Mouse (Mus musculus) intestine, postnatal 0 days (tissue): Measurements from ENCODE around the gene Nrip2. TPM values are rescaled to one million over a fixed set of nuclear protein-coding genes. Genes with fewer than 3 reads are reported as not detected.

ENCODE experiments used
- ATAC-seq: fragments of 200-750 bp; cut with Nextera tagmentation; 2 replicates; pipeline ENCODE4 v1.8.0; 2017; ENCODE audit warnings: mild to moderate bottlenecking, moderate TSS enrichment, moderate library complexity
- H3K27ac ChIP-seq: fragments of 300-500 bp; sonication (generic); 2 replicates; pipeline ENCODE4 v1.5.1; 2014; ENCODE audit warnings: mild to moderate bottlenecking, low read depth, low read length, moderate library complexity
- H3K27me3 ChIP-seq: fragments of 300-500 bp; sonication (generic); replicated peaks from 2 replicates; pipeline ENCODE4 v1.6.1; 2014; ENCODE audit warnings: low read length, mixed read lengths; ENCODE audit not compliant: control insufficient read depth, insufficient read depth
- H3K36me3 ChIP-seq: fragments of 300-500 bp; sonication (generic); 2 replicates; pipeline ENCODE4 v1.6.1; 2014; ENCODE audit warnings: mild to moderate bottlenecking, moderate library complexity; ENCODE audit not compliant: control insufficient read depth, insufficient read depth
- H3K4me1 ChIP-seq: fragments of 300-500 bp; sonication (generic); replicated peaks from 2 replicates; pipeline ENCODE4 v1.6.1; 2014; ENCODE audit warnings: antibody characterized with exemption, low read length, mixed read lengths; ENCODE audit not compliant: control insufficient read depth, insufficient read depth
- H3K4me2 ChIP-seq: fragments of 300-500 bp; sonication (generic); replicated peaks from 2 replicates; pipeline ENCODE4 v1.6.1; 2014; ENCODE audit warnings: low read depth, mild to moderate bottlenecking, moderate library complexity
- H3K4me3 ChIP-seq: fragments of 300-500 bp; sonication (generic); 2 replicates; pipeline ENCODE4 v1.5.1; 2014; ENCODE audit warnings: low read depth, low read length
- H3K9ac ChIP-seq: fragments of 300-500 bp; sonication (generic); 2 replicates; pipeline ENCODE4 v1.6.1; 2014; ENCODE audit warnings: mild to moderate bottlenecking, low read depth, low read length
- H3K9me3 ChIP-seq: fragments of 300-500 bp; sonication (generic); 2 replicates; pipeline ENCODE4 v1.6.1; 2016; ENCODE audit warnings: mixed run types; ENCODE audit not compliant: control insufficient read depth
- CTCF ChIP-seq: sonication (generic); IDR thresholded peaks from 2 replicates; pipeline ENCODE4 v1.5.1; 2016; ENCODE audit warnings: low read depth, mild to moderate bottlenecking, control low read depth, antibody characterized with exemption, moderate library complexity
- WGBS: fragments of 180-500 bp; shearing (Covaris S2); extraction: QIAGEN DNeasy Blood & Tissue Kit; methylation state at CpG from one replicate; pipeline ENCODE4 v1.1.7; 2014; 5-methylcytosine and 5-hydroxymethylcytosine counted together
- polyA plus RNA-seq: library from polyadenylated mRNA; unstranded; fragments of >200 nt; fragmentation: Nextera tagmentation; extraction: Ambion mirVana; gene quantifications from 2 replicates; pipeline ENCODE4 v1.2.1, GENCODE M21; 2015

Nrip2 gene
- polyA plus RNA-seq, 1 experiment from 2014 or later: 2.3 TPM

GRCm38 (mm10) chr6:128385026-128385425, 14.1 kb upstream of the Nrip2 start:
- ATAC-seq: peak; percentile 45; the same call in 1 of the 2 replicates
- no peak overlapping the region for H3K4me2 ChIP-seq
- no peaks in the 10 kb centered on the region for H3K27me3 ChIP-seq
- H3K27ac ChIP-seq: no peak overlapping the region
- no peak overlapping the region for H3K9ac ChIP-seq
- H3K4me3 ChIP-seq: no peak overlapping the region
- no peak for TF ChIP-seq CTCF
- H3K4me1 ChIP-seq: no peaks in the 10 kb centered on the region
- no peaks in the 10 kb centered on the region for H3K36me3 ChIP-seq
- WGBS: 40% methylated on average over 1 of the region's 1 CpGs
- H3K9me3 ChIP-seq: no peaks in the 10 kb centered on the region

GRCm38 (mm10) chr6:128389185-128389584, 9.9 kb upstream of the Nrip2 start:
- Histone ChIP-seq H3K4me1 (no peaks in the 10 kb centered on the region), H3K4me2 (peak overlapping the region; percentile 10; the same call in 1 of the 2 replicates), H3K27me3 (no peaks in the 10 kb centered on the region), H3K36me3 (no peaks in the 10 kb centered on the region), H3K9ac (no peak overlapping the region), H3K4me3 (no peak overlapping the region), H3K9me3 (no peaks in the 10 kb centered on the region), H3K27ac (peak overlapping the region; percentile 24; the same call in 1 of the 2 replicates)
- TF ChIP-seq CTCF: no peak
- 39% methylated on average over 1 of the region's 1 CpGs for WGBS
- peak; percentile 68 for ATAC-seq

- no peak for ATAC-seq
- Histone ChIP-seq H3K9ac (no peak overlapping the region), H3K4me1 (no peaks in the 10 kb centered on the region), H3K27me3 (no peaks in the 10 kb centered on the region), H3K4me2 (no peak overlapping the region), H3K9me3 (no peaks in the 10 kb centered on the region), H3K27ac (no peak overlapping the region), H3K36me3 (no peaks in the 10 kb centered on the region), H3K4me3 (no peak overlapping the region)
- no peak for TF ChIP-seq CTCF
- 26% methylated on average over 1 of the region's 1 CpGs for WGBS
Measured at GRCm38 (mm10) chr6:128390683-128391082, 8.4 kb upstream of the Nrip2 start.

GRCm38 (mm10) chr6:128397574-128398261, 1.4 kb upstream of the Nrip2 start:
- WGBS: 54% methylated on average over 7 of the region's 7 CpGs
- H3K4me3 ChIP-seq: no peak overlapping the region
- no peak overlapping the region for H3K27ac ChIP-seq
- no peaks in the 10 kb centered on the region for H3K4me1 ChIP-seq
- no peaks in the 10 kb centered on the region for H3K27me3 ChIP-seq
- no peak overlapping the region for H3K9ac ChIP-seq
- no peaks in the 10 kb centered on the region for H3K36me3 ChIP-seq
- no peak overlapping the region for H3K4me2 ChIP-seq
- no peak for TF ChIP-seq CTCF
- ATAC-seq: peak; percentile 67; the same call in 1 of the 2 replicates
- H3K9me3 ChIP-seq: no peaks in the 10 kb centered on the region

- Histone ChIP-seq H3K9me3 (no peaks in the 10 kb centered on the region), H3K4me1 (no peaks in the 10 kb centered on the region), H3K4me2 (peak overlapping the region; percentile 56), H3K36me3 (no peaks in the 10 kb centered on the region), H3K9ac (0 out of 2 replicates have a peak overlapping the region, but pooled peaks have one; percentile 27), H3K4me3 (peak overlapping the region; percentile 29), H3K27ac (no peak overlapping the region), H3K27me3 (no peaks in the 10 kb centered on the region)
- ATAC-seq: peak; percentile 24; the same call in 1 of the 2 replicates
- TF ChIP-seq CTCF: no peak
- 12% methylated on average over 13 of the region's 21 CpGs for WGBS
Measured at GRCm38 (mm10) chr6:128399421-128400185, 507 bp downstream of the Nrip2 start.

- TF ChIP-seq CTCF: no peak
- ATAC-seq: no peak
- peaks cover 25% of the 10 kb centered on the region for H3K36me3 ChIP-seq
- 55% methylated on average over 5 of the region's 5 CpGs for WGBS
- no peaks in the 10 kb centered on the region for H3K9me3 ChIP-seq
- H3K27me3 ChIP-seq: no peaks in the 10 kb centered on the region
- H3K27ac ChIP-seq: no peak overlapping the region
- H3K4me1 ChIP-seq: no peaks in the 10 kb centered on the region
- no peak overlapping the region for H3K4me3 ChIP-seq
- no peak overlapping the region for H3K4me2 ChIP-seq
- H3K9ac ChIP-seq: no peak overlapping the region
Measured at GRCm38 (mm10) chr6:128404708-128405107, 5.6 kb downstream of the Nrip2 start.
